Mouse (Mus musculus) forebrain, embryonic 14.5 days (tissue): ENCODE data around the gene Sgpl1. TPM values are rescaled to one million over a fixed set of nuclear protein-coding genes. Genes with fewer than 3 reads are reported as not detected.

Experiments
- ATAC-seq: fragments of 200-750 bp; cut with Nextera tagmentation; 2 replicates; pipeline ENCODE4 v1.8.0; 2017; ENCODE audit warnings: mild to moderate bottlenecking, moderate library complexity
- DNase-seq: peaks from one replicate; pipeline ENCODE4 v3.0.0-alpha.2; 2015; ENCODE audit warnings: low spot score
- H3K27ac ChIP-seq: fragments of 300-500 bp; sonication (generic); 2 replicates; pipeline ENCODE4 v1.5.1; 2014; ENCODE audit warnings: low read depth, mild to moderate bottlenecking, control low read depth, low read length, moderate library complexity
- H3K27me3 ChIP-seq: fragments of 300-500 bp; sonication (generic); replicated peaks from 2 replicates; pipeline ENCODE4 v1.6.1; 2014; ENCODE audit warnings: low read length, control low read depth, mixed read lengths; ENCODE audit not compliant: control insufficient read depth, insufficient read depth
- H3K36me3 ChIP-seq: fragments of 300-500 bp; sonication (generic); 2 replicates; pipeline ENCODE4 v1.6.1; 2014; ENCODE audit warnings: low read length, control low read depth; ENCODE audit not compliant: control insufficient read depth, insufficient read depth
- H3K4me1 ChIP-seq: fragments of 300-500 bp; sonication (generic); 2 replicates; pipeline ENCODE4 v1.6.1; 2014; ENCODE audit warnings: antibody characterized with exemption, low read length, control low read depth; ENCODE audit not compliant: control insufficient read depth, insufficient read depth
- H3K4me2 ChIP-seq: fragments of 300-500 bp; sonication (generic); 2 replicates; pipeline ENCODE4 v1.6.1; 2014; ENCODE audit warnings: mild to moderate bottlenecking, control low read depth, low read length
- H3K4me3 ChIP-seq: fragments of 300-500 bp; sonication (generic); 2 replicates; pipeline ENCODE4 v1.5.1; 2014; ENCODE audit warnings: low read depth, low read length, control low read depth
- H3K9ac ChIP-seq: fragments of 300-500 bp; sonication (generic); 2 replicates; pipeline ENCODE4 v1.6.1; 2014; ENCODE audit warnings: mild to moderate bottlenecking, low read length, control low read depth, moderate library complexity
- H3K9me3 ChIP-seq: fragments of 300-500 bp; sonication (generic); replicated peaks from 2 replicates; pipeline ENCODE4 v1.6.1; 2016; ENCODE audit warnings: low read length, control low read depth, mixed read lengths; ENCODE audit not compliant: control insufficient read depth
- WGBS: fragments of 180-500 bp; shearing (Covaris S2); extraction: QIAGEN DNeasy Blood & Tissue Kit; methylation state at CpG from one replicate; pipeline ENCODE4 v1.1.7; 2014; 5-methylcytosine and 5-hydroxymethylcytosine counted together
- polyA plus RNA-seq: library from polyadenylated mRNA; unstranded; fragments of >200 nt; fragmentation: Nextera tagmentation; extraction: Ambion mirVana; gene quantifications from 2 replicates; pipeline ENCODE4 v1.2.1, GENCODE M21; 2014

The Sgpl1 gene
- polyA plus RNA-seq, 1 experiment from 2014 or later = 65.7 TPM

DNA sequence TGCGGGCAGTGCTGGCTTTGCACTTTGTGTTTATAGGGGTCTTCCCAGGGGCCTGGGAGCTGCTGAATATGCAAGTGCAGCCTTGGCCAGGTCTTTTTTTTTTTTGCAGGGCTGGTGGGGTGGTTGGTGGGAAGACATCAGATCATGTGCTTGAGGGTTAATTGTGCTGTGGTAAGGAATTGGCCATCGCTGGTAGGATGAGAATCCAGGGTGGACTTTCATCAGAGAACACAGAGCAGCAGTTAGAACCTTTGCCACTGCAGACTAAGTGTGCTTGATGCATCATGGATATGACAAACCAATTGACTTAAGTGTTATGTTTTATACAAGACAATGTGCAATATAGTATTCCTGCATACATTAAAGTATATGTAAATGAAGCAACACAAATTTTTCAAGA, 62.1 kb downstream of the Sgpl1 start:
- no peaks in the 10 kb centered on the region for H3K9me3 ChIP-seq
- ATAC-seq = no peak
- DNase-seq = no peak
- H3K4me3 ChIP-seq = no peak overlapping the region
- no peak overlapping the region for H3K4me2 ChIP-seq
- H3K9ac ChIP-seq = no peak overlapping the region
- 90% methylated on average over 2 of the region's 2 CpGs for WGBS
- H3K36me3 ChIP-seq = no peaks in the 10 kb centered on the region
- no peaks in the 10 kb centered on the region for H3K27me3 ChIP-seq
- no peak overlapping the region for H3K27ac ChIP-seq
- peaks cover 11% of the 10 kb centered on the region; the same call in 1 of the 2 replicates for H3K4me1 ChIP-seq

- no peak; the same call in 1 of the 2 replicates for ATAC-seq
- Histone ChIP-seq H3K36me3 (no peaks in the 10 kb centered on the region), H3K4me1 (no peaks in the 10 kb centered on the region; the same call in 1 of the 2 replicates), H3K4me2 (no peak overlapping the region), H3K9me3 (no peaks in the 10 kb centered on the region), H3K27ac (no peak overlapping the region), H3K9ac (no peak overlapping the region), H3K4me3 (no peak overlapping the region), H3K27me3 (no peaks in the 10 kb centered on the region)
- DNase-seq = no peak
- WGBS = 94% methylated on average over 11 of the region's 11 CpGs
Observed at GRCm38 (mm10) chr10:61080931-61081255, 66.6 kb downstream of the Sgpl1 start.

- Histone ChIP-seq H3K27ac (peak overlapping the region; percentile 68; the same call in 1 of the 2 replicates), H3K9ac (peak overlapping the region; percentile 44; the same call in 1 of the 2 replicates), H3K4me3 (no peak overlapping the region), H3K4me2 (peak overlapping the region; percentile 37; the same call in 1 of the 2 replicates), H3K27me3 (no peaks in the 10 kb centered on the region), H3K4me1 (no peaks in the 10 kb centered on the region; the same call in 1 of the 2 replicates), H3K36me3 (no peaks in the 10 kb centered on the region), H3K9me3 (no peaks in the 10 kb centered on the region)
- WGBS = 41% methylated on average over 14 of the region's 14 CpGs
- peak; percentile 99 for ATAC-seq
- DNase-seq = peak; percentile 97
Observed at GRCm38 (mm10) chr10:61080227-61080930, 67.1 kb downstream of the Sgpl1 start.

GRCm38 (mm10) chr10:61075607-61076006, 71.9 kb downstream of the Sgpl1 start:
- ATAC-seq = no peak
- 88% methylated on average over 3 of the region's 3 CpGs for WGBS
- no peaks in the 10 kb centered on the region; the same call in 1 of the 2 replicates for H3K4me1 ChIP-seq

DNA sequence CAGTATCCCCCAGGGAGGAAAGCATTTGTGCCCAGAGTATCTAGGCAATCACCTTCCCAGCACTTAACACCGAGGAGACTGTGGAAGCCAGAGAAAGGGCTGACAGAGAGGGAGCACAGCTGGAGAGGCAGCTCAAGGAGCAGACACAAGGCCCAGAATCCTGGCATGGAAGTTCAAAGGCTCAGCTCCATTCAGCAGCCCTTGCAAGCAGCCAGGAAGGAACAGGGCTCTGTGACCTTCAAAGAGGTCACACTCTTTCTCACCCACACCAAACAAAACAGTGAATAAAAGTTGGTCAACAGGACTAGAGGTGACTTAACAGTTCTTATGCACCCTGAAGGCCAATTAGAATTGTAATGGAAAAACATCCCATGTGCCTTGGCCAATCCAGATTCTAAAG, 72.9 kb downstream of the Sgpl1 start:
- no peaks in the 10 kb centered on the region for H3K9me3 ChIP-seq
- no peak overlapping the region for H3K27ac ChIP-seq
- 9% methylated on average over 1 of the region's 1 CpGs for WGBS
- H3K4me1 ChIP-seq = no peaks in the 10 kb centered on the region
- no peak overlapping the region for H3K9ac ChIP-seq
- H3K4me3 ChIP-seq = no peak overlapping the region
- no peaks in the 10 kb centered on the region for H3K27me3 ChIP-seq
- ATAC-seq (no peak), DNase-seq (no peak)
- no peak overlapping the region for H3K4me2 ChIP-seq
- no peaks in the 10 kb centered on the region for H3K36me3 ChIP-seq

More at GRCm38 (mm10) chr10:61075607-61076006, 71.9 kb downstream of the Sgpl1 start:
- Histone ChIP-seq H3K4me2 (no peak overlapping the region), H3K36me3 (no peaks in the 10 kb centered on the region), H3K27me3 (no peaks in the 10 kb centered on the region), H3K4me3 (no peak overlapping the region), H3K9ac (no peak overlapping the region), H3K9me3 (no peaks in the 10 kb centered on the region), H3K27ac (no peak overlapping the region)
- DNase-seq = no peak

GRCm38 (mm10) chr10:61072324-61072723, 75.2 kb downstream of the Sgpl1 start:
- DNase-seq = peak; percentile 51
- Histone ChIP-seq H3K4me2 (no peak overlapping the region), H3K9ac (no peak overlapping the region), H3K9me3 (no peaks in the 10 kb centered on the region), H3K36me3 (no peaks in the 10 kb centered on the region), H3K4me1 (no peaks in the 10 kb centered on the region), H3K27me3 (no peaks in the 10 kb centered on the region), H3K4me3 (no peak overlapping the region), H3K27ac (no peak overlapping the region)
- ATAC-seq = no peak
- 14% methylated on average over 16 of the region's 16 CpGs for WGBS

DNA sequence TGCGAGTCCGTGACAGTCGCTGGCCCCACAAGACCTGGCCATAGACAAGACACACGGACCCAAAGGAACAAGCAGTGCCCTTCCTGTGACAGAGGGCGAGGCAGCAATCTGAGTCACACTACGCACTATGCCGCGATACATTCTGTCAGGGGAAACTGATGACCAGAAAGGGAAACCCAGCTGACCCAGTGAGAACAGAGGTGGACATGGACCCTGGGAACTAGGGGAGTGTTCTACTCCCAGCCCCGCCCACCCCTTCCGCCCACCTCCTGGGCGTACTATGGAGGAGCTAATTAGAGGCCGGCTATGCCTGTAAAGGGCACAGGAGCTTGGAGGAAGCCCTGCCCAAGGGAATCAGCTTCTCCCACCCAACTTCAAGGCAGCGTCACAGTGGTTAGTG, 78.3 kb downstream of the Sgpl1 start:
- H3K9ac ChIP-seq = no peak overlapping the region
- H3K9me3 ChIP-seq = no peaks in the 10 kb centered on the region
- 0 out of 2 replicates have a peak overlapping the region, but pooled peaks have one; percentile 3 for H3K4me2 ChIP-seq
- DNase-seq = no peak
- WGBS = 11% methylated on average over 13 of the region's 13 CpGs
- ATAC-seq = no peak
- H3K27me3 ChIP-seq = no peaks in the 10 kb centered on the region
- H3K36me3 ChIP-seq = no peaks in the 10 kb centered on the region
- peaks cover 2% of the 10 kb centered on the region; the same call in 1 of the 2 replicates for H3K4me1 ChIP-seq
- H3K4me3 ChIP-seq = no peak overlapping the region
- H3K27ac ChIP-seq = no peak overlapping the region

DNA sequence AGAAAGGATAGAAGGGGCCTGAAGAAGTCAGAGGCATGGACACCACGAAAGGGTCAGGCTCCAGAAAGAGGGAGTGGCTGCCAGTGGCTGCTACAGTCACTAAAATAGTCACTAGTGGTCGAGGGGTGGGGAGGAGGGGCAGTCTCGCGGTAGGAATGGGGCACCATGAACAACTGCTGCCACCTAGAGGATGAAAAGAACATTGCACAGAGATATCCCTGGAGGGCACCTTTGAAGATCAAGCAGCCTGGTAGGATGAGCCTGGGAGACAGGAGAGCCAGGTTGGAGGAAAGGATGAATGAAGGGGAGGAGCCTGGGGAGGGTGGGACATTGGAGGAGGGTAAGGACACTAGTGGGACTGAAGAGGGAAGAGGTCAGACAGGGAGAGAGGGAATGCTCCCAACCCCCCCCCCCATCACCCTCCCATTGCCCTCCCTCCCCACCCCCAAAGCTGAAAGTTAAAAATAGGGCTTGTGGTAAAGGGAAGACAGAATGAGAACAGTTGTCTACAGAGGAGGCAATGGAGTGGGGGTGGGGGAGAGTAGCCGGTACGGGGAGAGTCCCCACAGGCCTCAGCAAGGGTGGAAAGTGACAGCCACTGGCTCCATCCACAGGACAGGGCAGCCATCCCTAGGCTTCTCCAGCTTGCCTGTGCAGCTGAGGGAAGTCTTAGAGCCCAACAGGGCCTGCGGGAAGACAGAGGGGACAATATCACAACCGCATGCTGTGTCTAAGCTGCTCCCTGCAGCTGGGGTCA, 78.9 kb downstream of the Sgpl1 start:
- H3K27ac ChIP-seq = no peak overlapping the region
- no peak overlapping the region for H3K4me3 ChIP-seq
- H3K27me3 ChIP-seq = no peaks in the 10 kb centered on the region
- 6% methylated on average over 8 of the region's 8 CpGs for WGBS
- no peaks in the 10 kb centered on the region for H3K9me3 ChIP-seq
- H3K9ac ChIP-seq = no peak overlapping the region
- peaks cover 2% of the 10 kb centered on the region; the same call in 1 of the 2 replicates for H3K4me1 ChIP-seq
- H3K4me2 ChIP-seq = 0 out of 2 replicates have a peak overlapping the region, but pooled peaks have one; percentile 3
- DNase-seq (peak; percentile 79), ATAC-seq (peak; percentile 38; the same call in 1 of the 2 replicates)
- no peaks in the 10 kb centered on the region for H3K36me3 ChIP-seq
